Mouse (Mus musculus): ENCODE data around the gene Nanog. TPM values are rescaled to one million over a fixed set of nuclear protein-coding genes. Genes with fewer than 3 reads are reported as not detected.

The Nanog gene
- polyA plus RNA-seq (2014; fragmentation: Illumina TruSeq; extraction: RNeasy Lipid Tissue Mini Kit (QIAGEN cat#74804); ENCODE audit: insufficient read depth, low read depth, low replicate concordance), result 0.11 TPM

GRCm38 (mm10) chr6:122707036-122707800, at the start of gene Nanog:
TSS of gene Nanog (plus strand) at chr6:122707489.

Other genes starting within 250 kb of the Nanog start
- gene Rimklb, start 208.7 kb upstream of the Nanog start, polyA plus RNA-seq (2014; fragmentation: Illumina TruSeq; extraction: RNeasy Lipid Tissue Mini Kit (QIAGEN cat#74804); ENCODE audit: insufficient read depth, low read depth, low replicate concordance), result 0.52 TPM
- gene Mfap5, start 201.6 kb upstream of the Nanog start, polyA plus RNA-seq (2014; fragmentation: Illumina TruSeq; extraction: RNeasy Lipid Tissue Mini Kit (QIAGEN cat#74804); ENCODE audit: insufficient read depth, low read depth, low replicate concordance), result 61.4 TPM
- gene Aicda, start 153.7 kb upstream of the Nanog start, polyA plus RNA-seq (2014; fragmentation: Illumina TruSeq; extraction: RNeasy Lipid Tissue Mini Kit (QIAGEN cat#74804); ENCODE audit: insufficient read depth, low read depth, low replicate concordance), result 0.34 TPM
- gene Apobec1, start 105.0 kb upstream of the Nanog start, polyA plus RNA-seq (2014; fragmentation: Illumina TruSeq; extraction: RNeasy Lipid Tissue Mini Kit (QIAGEN cat#74804); ENCODE audit: insufficient read depth, low read depth, low replicate concordance), result 10.6 TPM
- 0.11 TPM for gene Gdf3, start 97.4 kb upstream of the Nanog start, polyA plus RNA-seq (2014; fragmentation: Illumina TruSeq; extraction: RNeasy Lipid Tissue Mini Kit (QIAGEN cat#74804); ENCODE audit: insufficient read depth, low read depth, low replicate concordance)
- gene Dppa3, start 81.1 kb upstream of the Nanog start, polyA plus RNA-seq (2014; fragmentation: Illumina TruSeq; extraction: RNeasy Lipid Tissue Mini Kit (QIAGEN cat#74804); ENCODE audit: insufficient read depth, low read depth, low replicate concordance), result not detected
- 2.6 TPM for gene Slc2a3, start 94.2 kb downstream of the Nanog start, polyA plus RNA-seq (2014; fragmentation: Illumina TruSeq; extraction: RNeasy Lipid Tissue Mini Kit (QIAGEN cat#74804); ENCODE audit: insufficient read depth, low read depth, low replicate concordance)
- 9.4 TPM for gene Foxj2, start 112.4 kb downstream of the Nanog start, polyA plus RNA-seq (2014; fragmentation: Illumina TruSeq; extraction: RNeasy Lipid Tissue Mini Kit (QIAGEN cat#74804); ENCODE audit: insufficient read depth, low read depth, low replicate concordance)
- gene C3ar1, start 148.7 kb downstream of the Nanog start, polyA plus RNA-seq (2014; fragmentation: Illumina TruSeq; extraction: RNeasy Lipid Tissue Mini Kit (QIAGEN cat#74804); ENCODE audit: insufficient read depth, low read depth, low replicate concordance), result 1.5 TPM
- gene Necap1, start 167.0 kb downstream of the Nanog start, polyA plus RNA-seq (2014; fragmentation: Illumina TruSeq; extraction: RNeasy Lipid Tissue Mini Kit (QIAGEN cat#74804); ENCODE audit: insufficient read depth, low read depth, low replicate concordance), result 17.3 TPM
- 6.7 TPM for gene Clec4a1, start 214.4 kb downstream of the Nanog start, polyA plus RNA-seq (2014; fragmentation: Illumina TruSeq; extraction: RNeasy Lipid Tissue Mini Kit (QIAGEN cat#74804); ENCODE audit: insufficient read depth, low read depth, low replicate concordance)
- gene Clec4a3, start 245.0 kb downstream of the Nanog start, polyA plus RNA-seq (2014; fragmentation: Illumina TruSeq; extraction: RNeasy Lipid Tissue Mini Kit (QIAGEN cat#74804); ENCODE audit: insufficient read depth, low read depth, low replicate concordance), result 20.9 TPM